Mouse (Mus musculus) heart, embryonic 16.5 days (tissue): ENCODE results near the gene Kdm5b. TPM values are rescaled to one million over a fixed set of nuclear protein-coding genes. Genes with fewer than 3 reads are reported as not detected.
"Not testable (repeated sequence)": the region's sequence is repeated elsewhere in the genome, so short reads cannot be mapped to it uniquely, and the experiment has no call there.

Source experiments
- ATAC-seq: fragments of 200-750 bp; cut with Nextera tagmentation; replicated peaks from 2 replicates; pipeline ENCODE4 v1.8.0; 2017; ENCODE audit warnings: moderate number of reproducible peaks; ENCODE audit not compliant: insufficient read depth, low FRiP score; ENCODE audit errors: extremely low read depth
- H3K27ac ChIP-seq: fragments of 300-500 bp; sonication (generic); 2 replicates; pipeline ENCODE4 v1.5.1; 2014; ENCODE audit warnings: mild to moderate bottlenecking, low read length, control low read depth, moderate library complexity
- H3K27me3 ChIP-seq: fragments of 300-500 bp; sonication (generic); 2 replicates; pipeline ENCODE4 v1.6.1; 2014; ENCODE audit warnings: low read length, mixed read lengths; ENCODE audit not compliant: control insufficient read depth, insufficient read depth
- H3K36me3 ChIP-seq: fragments of 300-500 bp; sonication (generic); 2 replicates; pipeline ENCODE4 v1.6.1; 2014; ENCODE audit not compliant: control insufficient read depth, insufficient read depth
- H3K4me1 ChIP-seq: fragments of 300-500 bp; sonication (generic); 2 replicates; pipeline ENCODE4 v1.6.1; 2014; ENCODE audit warnings: low read length, mixed read lengths; ENCODE audit not compliant: control insufficient read depth, insufficient read depth
- H3K4me2 ChIP-seq: fragments of 300-500 bp; sonication (generic); 2 replicates; pipeline ENCODE4 v1.6.1; 2014; ENCODE audit warnings: low read depth, mild to moderate bottlenecking, control low read depth, low read length
- H3K4me3 ChIP-seq: fragments of 300-500 bp; sonication (generic); 2 replicates; pipeline ENCODE4 v1.5.1; 2014; ENCODE audit warnings: mild to moderate bottlenecking, control low read depth, low read length
- H3K9ac ChIP-seq: fragments of 300-500 bp; sonication (generic); 2 replicates; pipeline ENCODE4 v1.6.1; 2014; ENCODE audit warnings: low read length, control low read depth
- H3K9me3 ChIP-seq: fragments of 300-500 bp; sonication (generic); replicated peaks from 2 replicates; pipeline ENCODE4 v1.6.1; 2016; ENCODE audit warnings: low read length; ENCODE audit not compliant: control insufficient read depth
- WGBS: fragments of 180-500 bp; shearing (Covaris S2); extraction: QIAGEN DNeasy Blood & Tissue Kit; methylation state at CpG from one replicate; pipeline ENCODE4 v1.1.7; 2014; 5-methylcytosine and 5-hydroxymethylcytosine counted together
- polyA plus RNA-seq: library from polyadenylated mRNA; unstranded; fragments of >200 nt; fragmentation: Nextera tagmentation; extraction: Ambion mirVana; gene quantifications from 2 replicates; pipeline ENCODE4 v1.2.1, GENCODE M21; 2015

Gene Kdm5b
- polyA plus RNA-seq = 24.4 and 28.0 TPM in 2 replicates

DNA sequence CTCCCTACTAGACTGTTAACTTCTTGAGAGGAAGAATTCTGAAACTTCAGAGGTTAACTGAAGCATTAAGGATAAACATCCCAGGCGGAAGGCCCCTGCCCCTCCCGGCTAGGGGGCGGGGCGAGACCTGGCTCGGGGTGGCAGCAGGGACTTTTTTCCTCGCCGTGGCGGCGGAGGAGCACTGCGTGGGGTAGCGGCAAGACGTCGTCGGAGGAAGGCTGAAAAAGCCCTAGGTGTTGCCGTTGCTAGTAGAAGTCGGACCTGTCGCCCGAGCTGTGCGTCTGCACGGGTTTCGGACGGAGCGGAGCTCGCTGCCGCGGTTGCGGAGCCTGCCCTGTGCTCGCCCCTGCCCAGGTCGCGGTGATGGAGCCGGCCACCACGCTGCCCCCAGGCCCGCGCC lies at the start of gene Kdm5b:
TSS of gene Kdm5b (plus strand) at position 196 of the 400 bp plus-strand sequence.
- 0 out of 2 replicates have a peak, but pooled peaks have one; percentile 5 for ATAC-seq
- peak within 1 kb of the TSS; percentile 68 for H3K4me3 ChIP-seq
- H3K9ac ChIP-seq = peak within 1 kb of the TSS; percentile 82
- peak within 1 kb of the TSS; percentile 87 for H3K4me2 ChIP-seq
- 0% methylated on average over 34 of the region's 34 CpGs for WGBS
- H3K27ac ChIP-seq = peak within 1 kb of the TSS; percentile 89
- H3K9me3 ChIP-seq = no peaks in the 10 kb centered on the region
- peaks cover 18% of the 10 kb centered on the region for H3K4me1 ChIP-seq
- no peaks in the 10 kb centered on the region for H3K36me3 ChIP-seq
- H3K27me3 ChIP-seq = no peaks in the 10 kb centered on the region

DNA sequence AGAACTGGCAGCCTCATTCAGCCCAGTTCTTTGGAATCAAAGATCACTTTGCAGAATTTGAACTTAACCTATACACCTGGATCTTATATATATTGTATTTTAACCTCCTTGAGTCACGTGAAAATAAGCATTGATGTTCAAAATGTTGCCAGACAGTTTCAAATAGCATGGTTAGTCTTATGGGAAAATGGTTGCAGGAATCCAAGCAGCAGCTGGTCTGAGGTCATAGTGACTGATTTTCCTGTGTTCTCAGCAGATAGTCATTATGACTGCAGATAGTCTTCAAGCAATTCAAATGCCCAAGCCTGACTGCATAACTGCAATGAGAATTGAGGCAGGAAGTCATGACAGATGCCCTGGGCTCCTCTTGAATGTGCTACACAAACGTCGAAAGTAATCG lies 47.8 kb upstream of the Kdm5b start:
- no peak for ATAC-seq
- no peak overlapping the region for H3K9ac ChIP-seq
- H3K4me3 ChIP-seq = no peak overlapping the region
- WGBS = 50% methylated on average over 4 of the region's 4 CpGs
- peaks cover 6% of the 10 kb centered on the region for H3K36me3 ChIP-seq
- 0 out of 2 replicates have a peak, but pooled peaks cover 2% of the 10 kb centered on the region for H3K27me3 ChIP-seq
- H3K4me1 ChIP-seq = peaks cover 9% of the 10 kb centered on the region
- no peak overlapping the region for H3K27ac ChIP-seq
- no peaks in the 10 kb centered on the region for H3K9me3 ChIP-seq
- H3K4me2 ChIP-seq = no peak overlapping the region

DNA sequence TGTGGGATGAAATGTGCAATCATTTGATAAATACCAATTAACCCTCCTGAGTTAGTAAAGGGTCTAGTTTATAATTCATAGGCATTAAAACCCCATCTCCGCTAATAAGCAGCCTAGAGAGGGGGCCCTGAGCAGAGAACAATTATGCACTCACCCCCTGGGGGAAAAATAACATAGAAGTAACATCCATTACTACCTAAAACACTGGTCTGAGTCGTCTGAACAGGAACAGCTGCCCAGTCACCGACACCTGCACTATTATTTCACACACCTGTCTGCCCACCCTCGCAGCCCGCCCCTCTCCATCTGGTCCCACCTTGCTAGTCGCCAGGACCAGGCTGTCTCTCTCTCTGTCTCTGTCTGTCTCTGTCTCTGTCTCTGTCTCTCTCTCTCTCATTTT lies 47.4 kb upstream of the Kdm5b start:
- peak overlapping the region; percentile 74 for H3K4me2 ChIP-seq
- peaks cover 4% of the 10 kb centered on the region for H3K36me3 ChIP-seq
- H3K4me1 ChIP-seq = peaks cover 9% of the 10 kb centered on the region
- H3K9ac ChIP-seq = no peak overlapping the region
- ATAC-seq = no peak
- H3K27ac ChIP-seq = no peak overlapping the region
- 64% methylated on average over 6 of the region's 6 CpGs for WGBS
- H3K4me3 ChIP-seq = no peak overlapping the region
- H3K27me3 ChIP-seq = 0 out of 2 replicates have a peak, but pooled peaks cover 2% of the 10 kb centered on the region
- no peaks in the 10 kb centered on the region for H3K9me3 ChIP-seq

DNA sequence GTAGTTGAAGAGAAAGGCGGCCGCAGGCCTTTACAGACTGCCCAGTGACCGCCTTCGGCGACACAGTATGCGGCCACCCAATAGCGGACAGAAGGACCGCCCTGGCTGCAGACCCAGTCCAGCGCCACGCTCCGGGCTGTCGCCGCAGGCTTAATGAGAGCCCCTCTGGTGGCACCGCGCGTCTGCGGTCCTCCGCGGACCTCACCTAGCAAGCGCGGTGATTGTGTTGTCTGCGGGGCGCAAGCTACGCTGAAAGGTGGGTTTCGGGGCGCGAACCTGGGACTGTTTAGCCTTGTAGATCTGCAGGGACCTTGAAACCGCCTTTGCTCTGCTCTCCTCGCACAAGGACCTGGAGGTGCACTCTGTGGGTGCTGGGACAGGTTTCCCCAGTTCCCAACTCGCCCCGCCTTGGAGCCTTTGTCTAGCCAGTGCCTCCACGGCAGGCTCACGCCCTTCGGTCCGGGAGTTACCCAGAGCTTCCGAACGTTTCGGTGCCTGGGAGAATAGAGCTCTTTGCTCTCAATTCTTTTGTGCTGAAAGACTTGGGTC lies 46.6 kb upstream of the Kdm5b start:
- 0 out of 2 replicates have a peak, but pooled peaks have one; percentile 42 for ATAC-seq
- H3K4me2 ChIP-seq = peak overlapping the region; percentile 74
- 0 out of 2 replicates have a peak, but pooled peaks cover 2% of the 10 kb centered on the region for H3K27me3 ChIP-seq
- no peaks in the 10 kb centered on the region for H3K36me3 ChIP-seq
- peak overlapping the region; percentile 54 for H3K4me3 ChIP-seq
- peak overlapping the region; percentile 61 for H3K9ac ChIP-seq
- H3K9me3 ChIP-seq = no peaks in the 10 kb centered on the region
- WGBS = 2% methylated on average over 38 of the region's 38 CpGs
- H3K4me1 ChIP-seq = peaks cover 9% of the 10 kb centered on the region
- H3K27ac ChIP-seq = no peak overlapping the region

DNA sequence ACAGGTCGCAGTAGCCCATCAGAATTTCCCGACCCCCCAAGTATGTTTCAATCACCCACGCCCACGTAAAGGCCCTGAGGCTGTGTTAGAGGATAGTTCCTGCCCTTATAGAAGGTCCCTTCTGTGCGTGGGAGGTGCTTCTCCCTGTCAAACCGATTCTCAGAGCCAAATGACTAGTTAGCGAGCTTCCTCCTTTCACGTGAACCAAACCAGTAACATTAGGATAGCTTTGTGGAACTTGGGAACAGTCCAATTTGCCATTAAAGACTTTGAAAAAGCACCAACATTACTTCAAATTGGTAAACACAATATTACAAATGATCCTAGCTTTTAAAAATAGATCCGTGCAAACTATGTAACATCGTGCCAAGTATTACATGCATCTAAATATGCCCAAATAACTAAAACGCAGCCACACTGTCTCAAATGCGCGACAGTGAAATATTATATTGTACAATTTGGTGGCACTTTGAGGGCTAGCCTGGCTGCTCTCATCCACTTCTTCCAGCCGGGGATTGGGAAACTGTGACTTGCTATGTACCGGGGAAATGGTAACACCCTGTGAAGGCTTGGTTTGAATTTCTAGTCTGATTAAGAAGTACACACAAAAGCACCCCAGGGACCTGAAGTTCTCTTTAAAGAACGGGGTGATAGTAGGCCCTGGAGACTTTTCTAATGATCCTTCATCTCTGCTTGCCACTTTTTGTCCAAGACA lies 45.9 kb upstream of the Kdm5b start:
- Histone ChIP-seq H3K9me3 (no peaks in the 10 kb centered on the region), H3K4me3 (peak overlapping the region; percentile 54), H3K4me2 (peak overlapping the region; percentile 74), H3K27ac (no peak overlapping the region), H3K36me3 (no peaks in the 10 kb centered on the region), H3K27me3 (0 out of 2 replicates have a peak, but pooled peaks cover 2% of the 10 kb centered on the region), H3K4me1 (peaks cover 9% of the 10 kb centered on the region), H3K9ac (peak overlapping the region; percentile 61; the same call in 1 of the 2 replicates)
- WGBS = 45% methylated on average over 16 of the region's 16 CpGs
- no peak for ATAC-seq

DNA sequence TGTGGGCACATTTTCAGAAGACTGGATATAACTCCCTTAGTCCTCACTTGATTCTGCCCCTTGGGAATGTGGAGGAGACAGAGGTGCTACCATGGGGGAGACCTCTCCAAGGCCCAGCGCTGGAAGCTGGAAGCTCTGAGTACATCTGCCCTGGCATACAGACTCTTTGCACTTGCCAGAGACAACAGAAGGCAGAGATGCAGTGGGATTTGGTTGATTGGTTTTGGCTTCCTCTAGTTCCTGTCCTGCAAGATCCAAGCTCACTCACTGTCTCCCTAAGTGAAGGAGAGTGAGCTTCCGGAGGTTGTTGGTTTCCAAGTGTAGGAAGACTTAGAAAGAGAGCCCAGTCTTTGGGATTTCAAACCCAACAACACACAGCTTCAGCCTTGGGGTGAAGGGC lies 44.1 kb upstream of the Kdm5b start:
- Histone ChIP-seq H3K4me1 (peaks cover 9% of the 10 kb centered on the region), H3K4me3 (no peak overlapping the region), H3K9me3 (no peaks in the 10 kb centered on the region), H3K36me3 (no peaks in the 10 kb centered on the region), H3K27me3 (0 out of 2 replicates have a peak, but pooled peaks cover 2% of the 10 kb centered on the region), H3K4me2 (0 out of 2 replicates have a peak overlapping the region, but pooled peaks have one; percentile 17), H3K27ac (peak overlapping the region; percentile 71), H3K9ac (no peak overlapping the region)
- WGBS = 52% methylated on average over 2 of the region's 2 CpGs
- 0 out of 2 replicates have a peak, but pooled peaks have one; percentile 32 for ATAC-seq

DNA sequence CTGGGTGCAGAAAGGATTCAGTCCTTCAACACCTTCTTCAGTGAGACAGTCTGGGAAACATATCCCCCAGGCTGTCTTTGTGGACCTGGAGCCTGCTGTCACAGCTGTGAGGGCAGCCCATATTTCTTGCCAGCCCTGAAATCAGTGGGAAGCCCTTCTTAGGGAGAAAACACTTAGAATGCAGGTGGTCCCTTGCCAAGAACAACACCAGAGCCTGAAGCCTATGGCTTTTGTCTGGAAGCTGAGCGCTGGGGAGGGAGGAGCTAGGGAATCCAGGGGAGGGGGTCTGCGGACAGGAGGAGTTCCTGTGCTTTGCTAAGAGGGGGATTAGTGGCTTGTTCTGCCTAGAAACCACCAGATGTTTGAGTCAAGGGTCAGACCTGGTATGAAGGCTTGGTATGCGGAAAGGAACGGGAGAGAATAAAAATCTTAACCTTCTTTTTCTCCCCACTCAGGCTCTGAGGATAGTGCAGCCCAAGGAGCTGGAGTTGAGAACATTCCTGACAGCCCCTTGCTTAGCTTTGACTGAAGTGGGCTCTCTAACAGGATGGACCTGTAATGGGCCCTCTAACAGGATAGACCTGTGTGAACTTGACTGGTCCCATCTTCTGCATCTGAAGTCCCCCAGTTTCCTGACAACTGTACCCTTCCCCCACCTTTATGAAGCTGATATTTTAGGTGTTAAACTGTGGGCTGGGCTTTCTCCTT lies 43.3 kb upstream of the Kdm5b start:
- Histone ChIP-seq H3K4me2 (0 out of 2 replicates have a peak overlapping the region, but pooled peaks have one; percentile 17), H3K27me3 (0 out of 2 replicates have a peak, but pooled peaks cover 2% of the 10 kb centered on the region), H3K9me3 (no peaks in the 10 kb centered on the region), H3K36me3 (no peaks in the 10 kb centered on the region), H3K4me1 (peaks cover 9% of the 10 kb centered on the region), H3K9ac (no peak overlapping the region), H3K27ac (peak overlapping the region; percentile 71), H3K4me3 (no peak overlapping the region)
- 18% methylated on average over 4 of the region's 4 CpGs for WGBS
- peak; percentile 54 for ATAC-seq

DNA sequence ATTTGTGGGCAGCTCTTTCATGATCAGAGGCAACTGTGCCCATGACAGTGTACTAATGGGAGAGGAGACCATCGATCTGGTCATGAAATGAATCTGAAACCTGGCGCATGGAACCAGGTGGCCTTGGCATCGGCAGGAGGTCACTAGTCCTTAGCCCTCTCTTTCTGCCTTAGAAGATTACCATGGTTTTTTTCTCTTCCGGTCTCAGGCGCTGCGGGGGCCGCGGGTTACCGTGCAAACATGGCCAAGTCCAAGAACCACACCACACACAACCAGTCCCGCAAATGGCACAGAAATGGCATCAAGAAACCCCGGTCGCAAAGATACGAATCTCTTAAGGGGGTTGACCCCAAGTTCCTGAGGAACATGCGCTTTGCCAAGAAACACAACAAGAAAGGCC lies 42.1 kb upstream of the Kdm5b start:
- not testable (repeated sequence) for H3K9me3 ChIP-seq, H3K4me3 ChIP-seq, H3K36me3 ChIP-seq, H3K27ac ChIP-seq, H3K4me2 ChIP-seq, H3K9ac ChIP-seq, H3K27me3 ChIP-seq, ATAC-seq, H3K4me1 ChIP-seq
- WGBS = 89% methylated on average over 14 of the region's 14 CpGs
